Mouse (Mus musculus): ENCODE measurements at regions not wholly inside any gene's neighbourhood (a gene's known extent, or its start where the extent isn't known, plus 50 kb on each side); places are given as distances from the start of the nearest gene placed in this dataset.
"Not testable (repeated sequence)": the region's sequence is repeated elsewhere in the genome, so short reads cannot be mapped to it uniquely, and the experiment has no call there.

DNA sequence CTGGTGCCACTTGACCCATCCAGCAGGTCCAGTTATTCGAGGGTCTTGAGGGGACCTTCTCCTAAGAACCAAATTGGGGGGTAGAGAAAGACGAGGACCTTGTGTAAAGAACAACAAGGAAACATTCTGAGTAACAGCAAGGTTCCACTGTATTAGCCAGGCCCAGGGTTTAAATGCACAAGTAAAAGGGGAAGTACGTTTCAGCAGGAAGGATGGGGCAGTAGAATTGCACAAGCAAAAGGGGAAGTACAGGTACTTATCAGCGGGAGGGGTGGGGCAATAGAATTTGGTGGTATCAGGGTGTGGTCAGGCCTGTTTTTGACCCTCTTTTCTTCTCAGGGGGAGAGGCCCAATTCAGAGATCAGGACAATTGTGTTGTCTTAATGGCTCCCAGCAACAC is 182.9 kb upstream of the Vmn1r3 start:
- not testable (repeated sequence) for H3K27ac ChIP-seq (ENCODE audit: low read depth, low read length); H3K9ac ChIP-seq (ENCODE audit: low read depth, low read length); H3K4me2 ChIP-seq; H3K36me3 ChIP-seq (ENCODE audit: control insufficient read depth, insufficient read depth, low read length); H3K4me1 ChIP-seq (replicated peaks; ENCODE audit: control insufficient read depth, insufficient read depth, low read length); H3K27me3 ChIP-seq (replicated peaks; ENCODE audit: control insufficient read depth, insufficient read depth, low read length); H3K9me3 ChIP-seq (ENCODE audit: control insufficient read depth, low read length); ATAC-seq (replicated peaks; ENCODE audit: low FRiP score); DNase-seq (ENCODE audit: low spot score); H3K4me3 ChIP-seq (ENCODE audit: low read depth, low read length)
- WGBS = 66% methylated on average over 4 of the region's 4 CpGs

DNA sequence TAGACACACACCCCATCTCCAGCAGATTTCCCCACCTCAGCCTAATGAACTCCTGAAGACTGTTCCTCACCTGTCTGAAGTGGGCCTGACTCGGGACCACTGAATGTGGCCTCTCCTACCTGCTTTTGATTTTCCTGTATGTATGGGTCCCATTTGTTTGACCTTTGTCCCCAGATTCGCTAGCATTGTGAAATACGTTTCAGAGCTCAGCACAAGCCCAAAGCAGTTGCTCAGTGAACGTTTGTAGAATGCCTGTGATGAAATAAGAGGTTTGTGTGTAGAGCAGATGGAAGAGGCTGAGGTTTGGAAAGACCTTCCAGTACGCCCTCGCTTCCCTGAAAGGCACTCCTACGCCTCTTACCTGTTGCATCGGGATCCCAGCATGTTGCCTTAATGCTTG is 158.3 kb upstream of the Vmn1r3 start:
- not testable (repeated sequence) for ATAC-seq (replicated peaks; ENCODE audit: low FRiP score); H3K9ac ChIP-seq (ENCODE audit: low read depth, low read length); H3K9me3 ChIP-seq (ENCODE audit: control insufficient read depth, low read length); H3K4me2 ChIP-seq; H3K27ac ChIP-seq (ENCODE audit: low read depth, low read length); DNase-seq (ENCODE audit: low spot score); H3K36me3 ChIP-seq (ENCODE audit: control insufficient read depth, insufficient read depth, low read length); H3K4me1 ChIP-seq (replicated peaks; ENCODE audit: control insufficient read depth, insufficient read depth, low read length); H3K27me3 ChIP-seq (replicated peaks; ENCODE audit: control insufficient read depth, insufficient read depth, low read length); H3K4me3 ChIP-seq (ENCODE audit: low read depth, low read length)
- WGBS = 73% methylated on average over 8 of the region's 8 CpGs

- H3K4me3 ChIP-seq (ENCODE audit: low read depth, low read length); H3K36me3 ChIP-seq (ENCODE audit: control insufficient read depth, insufficient read depth, low read length); H3K9me3 ChIP-seq (ENCODE audit: control insufficient read depth, low read length); DNase-seq (ENCODE audit: low spot score); H3K27ac ChIP-seq (ENCODE audit: low read depth, low read length); H3K9ac ChIP-seq (ENCODE audit: low read depth, low read length); H3K4me2 ChIP-seq; H3K4me1 ChIP-seq (replicated peaks; ENCODE audit: control insufficient read depth, insufficient read depth, low read length); ATAC-seq (replicated peaks; ENCODE audit: low FRiP score); H3K27me3 ChIP-seq (replicated peaks; ENCODE audit: control insufficient read depth, insufficient read depth, low read length): not testable (repeated sequence)
- WGBS = 79% methylated on average over 2 of the region's 2 CpGs
Observed at GRCm38 (mm10) chr4:3342696-3343095, 157.5 kb upstream of the Vmn1r3 start.

DNA sequence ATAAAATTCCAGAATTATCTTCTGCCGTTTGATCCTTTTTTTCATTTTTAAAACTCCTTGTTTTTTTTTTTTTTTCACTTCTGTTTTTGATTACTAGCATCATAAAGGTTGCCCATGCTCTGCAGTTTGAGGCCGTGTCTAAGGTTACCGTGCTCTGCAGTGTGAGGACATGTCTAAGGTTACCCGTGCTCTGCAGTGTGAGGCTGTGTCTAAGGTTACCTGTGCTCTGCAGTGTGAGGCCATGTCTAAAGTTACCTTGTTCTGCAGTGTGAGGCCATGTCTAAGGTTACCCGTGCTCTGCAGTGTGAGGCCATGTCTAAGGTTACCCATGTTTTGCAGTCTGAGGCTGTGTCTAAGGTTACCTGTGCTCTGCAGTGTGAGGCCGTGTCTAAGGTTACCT is 157.0 kb upstream of the Vmn1r3 start:
- not testable (repeated sequence) for H3K9me3 ChIP-seq (ENCODE audit: control insufficient read depth, low read length); H3K4me2 ChIP-seq; H3K27me3 ChIP-seq (replicated peaks; ENCODE audit: control insufficient read depth, insufficient read depth, low read length); H3K4me1 ChIP-seq (replicated peaks; ENCODE audit: control insufficient read depth, insufficient read depth, low read length); H3K27ac ChIP-seq (ENCODE audit: low read depth, low read length); DNase-seq (ENCODE audit: low spot score); H3K36me3 ChIP-seq (ENCODE audit: control insufficient read depth, insufficient read depth, low read length); H3K9ac ChIP-seq (ENCODE audit: low read depth, low read length); ATAC-seq (replicated peaks; ENCODE audit: low FRiP score); H3K4me3 ChIP-seq (ENCODE audit: low read depth, low read length)
- WGBS = 89% methylated on average over 6 of the region's 6 CpGs
